Mouse (Mus musculus): Measurements from ENCODE around the gene Olfr484. TPM values are rescaled to one million over a fixed set of nuclear protein-coding genes. Genes with fewer than 3 reads are reported as not detected.
"Not testable (repeated sequence)": the region's sequence is repeated elsewhere in the genome, so short reads cannot be mapped to it uniquely, and the experiment has no call there.

Olfr484 gene
- total RNA-seq (2014; fragmentation: Nextera tagmentation) (not detected in 2 replicates), total RNA-seq (2017) (0.11 and 0.17 TPM in 2 replicates), polyA plus RNA-seq (2012) (not detected in 2 replicates)

- TF ChIP-seq POLR2AphosphoS5 (IDR thresholded peaks at IDR 0.05; ENCODE audit: insufficient replicate concordance, low read depth, low read length): no peak
- no peak for TF ChIP-seq GATA1 (IDR thresholded peaks at IDR 0.05; ENCODE audit: borderline replicate concordance, low read length)
- no peak for TF ChIP-seq TAL1 (conservative IDR thresholded peaks at IDR 0.05; ENCODE audit: low read depth, low read length)
- H3K9me3 ChIP-seq (replicated peaks): no peaks in the 10 kb centered on the region
- H3K36me3 ChIP-seq (replicated peaks): no peaks in the 10 kb centered on the region
- no peaks in the 10 kb centered on the region for H3K27me3 ChIP-seq (ENCODE audit: insufficient read depth, low read length)
- no peaks in the 10 kb centered on the region for H3K4me1 ChIP-seq (ENCODE audit: insufficient read depth, low read depth, low read length)
- ATAC-seq (ENCODE audit: extremely low read depth, insufficient number of reproducible peaks, low FRiP score, poor library complexity, severe bottlenecking) (no peak), DNase-seq (ENCODE audit: low spot score) (no peak)
- no peak within 1 kb of the TSS for H3K4me3 ChIP-seq (ENCODE audit: low read depth, low read length)
These were observed at the start of gene Olfr484 for GRCm38 (mm10) chr7:108127349-108127748. Gene Olfr484, minus strand, starts transcription at chr7:108127449.

GRCm38 (mm10) chr7:108172642-108173041 lies 45.4 kb upstream of the Olfr484 start, which contains the start of gene Olfr486:
Gene Olfr486, minus strand, starts transcription at chr7:108172742.
- H3K4me3 ChIP-seq (ENCODE audit: low read depth, low read length); DNase-seq (ENCODE audit: low spot score); H3K27me3 ChIP-seq (ENCODE audit: insufficient read depth, low read length); H3K9me3 ChIP-seq (replicated peaks); H3K4me1 ChIP-seq (ENCODE audit: insufficient read depth, low read depth, low read length); H3K36me3 ChIP-seq (replicated peaks); ATAC-seq (ENCODE audit: extremely low read depth, insufficient number of reproducible peaks, low FRiP score, poor library complexity, severe bottlenecking): not testable (repeated sequence)

- TF ChIP-seq CTCF (IDR thresholded peaks at IDR 0.05; ENCODE audit: low read depth, low read length) (no peak), TAL1 (conservative IDR thresholded peaks at IDR 0.05; ENCODE audit: low read depth, low read length) (no peak), POLR2AphosphoS5 (IDR thresholded peaks at IDR 0.05; ENCODE audit: insufficient replicate concordance, low read depth, low read length) (no peak), GATA2 (IDR thresholded peaks at IDR 0.05; ENCODE audit: borderline replicate concordance, low read depth, low read length) (no peak), GATA1 (IDR thresholded peaks at IDR 0.05; ENCODE audit: borderline replicate concordance, low read length) (no peak)
- no peaks in the 10 kb centered on the region for H3K4me1 ChIP-seq (ENCODE audit: insufficient read depth, low read depth, low read length)
- no peaks in the 10 kb centered on the region for H3K36me3 ChIP-seq (replicated peaks)
- H3K27me3 ChIP-seq (ENCODE audit: insufficient read depth, low read length): no peaks in the 10 kb centered on the region
- DNase-seq (ENCODE audit: low spot score): no peak
- ATAC-seq (ENCODE audit: extremely low read depth, insufficient number of reproducible peaks, low FRiP score, poor library complexity, severe bottlenecking): no peak
- no peak within 1 kb of the TSS for H3K4me3 ChIP-seq (ENCODE audit: low read depth, low read length)
- no peaks in the 10 kb centered on the region for H3K9me3 ChIP-seq (replicated peaks)
These were observed 32.5 kb upstream of the Olfr484 start, which contains the start of gene Olfr485 for GRCm38 (mm10) chr7:108159771-108160170. Gene Olfr485, minus strand, starts transcription at chr7:108159871.

- DNase-seq (ENCODE audit: low spot score): no peak
- no peak overlapping the region for H3K4me3 ChIP-seq (ENCODE audit: low read depth, low read length)
- no peaks in the 10 kb centered on the region; the same call in 1 of the 2 replicates for H3K9me3 ChIP-seq (replicated peaks)
- no peak for TF ChIP-seq POLR2AphosphoS5 (IDR thresholded peaks at IDR 0.05; ENCODE audit: insufficient replicate concordance, low read depth, low read length)
- TF ChIP-seq GATA1 (IDR thresholded peaks at IDR 0.05; ENCODE audit: borderline replicate concordance, low read length): no peak
- TF ChIP-seq GATA2 (IDR thresholded peaks at IDR 0.05; ENCODE audit: borderline replicate concordance, low read depth, low read length): no peak
- no peaks in the 10 kb centered on the region for H3K4me1 ChIP-seq (ENCODE audit: insufficient read depth, low read depth, low read length)
- ATAC-seq (ENCODE audit: extremely low read depth, insufficient number of reproducible peaks, low FRiP score, poor library complexity, severe bottlenecking): no peak
- H3K36me3 ChIP-seq (replicated peaks): no peaks in the 10 kb centered on the region
- no peaks in the 10 kb centered on the region for H3K27me3 ChIP-seq (ENCODE audit: insufficient read depth, low read length)
These were observed 5.8 kb downstream of the Olfr484 start for GRCm38 (mm10) chr7:108121416-108121815.

GRCm38 (mm10) chr7:108120681-108121080 lies 6.6 kb downstream of the Olfr484 start:
- TF ChIP-seq TAL1 (conservative IDR thresholded peaks at IDR 0.05; ENCODE audit: low read depth, low read length) (no peak), POLR2AphosphoS5 (IDR thresholded peaks at IDR 0.05; ENCODE audit: insufficient replicate concordance, low read depth, low read length) (no peak), GATA2 (IDR thresholded peaks at IDR 0.05; ENCODE audit: borderline replicate concordance, low read depth, low read length) (no peak), CTCF (IDR thresholded peaks at IDR 0.05; ENCODE audit: low read depth, low read length) (no peak)
- Histone ChIP-seq H3K4me1 (ENCODE audit: insufficient read depth, low read depth, low read length) (no peaks in the 10 kb centered on the region), H3K27me3 (ENCODE audit: insufficient read depth, low read length) (no peaks in the 10 kb centered on the region), H3K36me3 (replicated peaks) (no peaks in the 10 kb centered on the region), H3K9me3 (replicated peaks) (no peaks in the 10 kb centered on the region; the same call in 1 of the 2 replicates), H3K4me3 (ENCODE audit: low read depth, low read length) (no peak overlapping the region)
- no peak for DNase-seq (ENCODE audit: low spot score)
- no peak for ATAC-seq (ENCODE audit: extremely low read depth, insufficient number of reproducible peaks, low FRiP score, poor library complexity, severe bottlenecking)

- no peaks in the 10 kb centered on the region for H3K4me1 ChIP-seq (ENCODE audit: insufficient read depth, low read depth, low read length)
- DNase-seq (ENCODE audit: low spot score): no peak
- ATAC-seq (ENCODE audit: extremely low read depth, insufficient number of reproducible peaks, low FRiP score, poor library complexity, severe bottlenecking): no peak
- H3K4me3 ChIP-seq (ENCODE audit: low read depth, low read length): no peak within 1 kb of the TSS
- no peaks in the 10 kb centered on the region for H3K36me3 ChIP-seq (replicated peaks)
- H3K27me3 ChIP-seq (ENCODE audit: insufficient read depth, low read length): no peaks in the 10 kb centered on the region
- TF ChIP-seq GATA1 (IDR thresholded peaks at IDR 0.05; ENCODE audit: borderline replicate concordance, low read length) (no peak), TAL1 (conservative IDR thresholded peaks at IDR 0.05; ENCODE audit: low read depth, low read length) (no peak), CTCF (IDR thresholded peaks at IDR 0.05; ENCODE audit: low read depth, low read length) (no peak), GATA2 (IDR thresholded peaks at IDR 0.05; ENCODE audit: borderline replicate concordance, low read depth, low read length) (no peak), POLR2AphosphoS5 (IDR thresholded peaks at IDR 0.05; ENCODE audit: insufficient replicate concordance, low read depth, low read length) (no peak)
- H3K9me3 ChIP-seq (replicated peaks): no peaks in the 10 kb centered on the region
These were observed 26.7 kb downstream of the Olfr484 start, which contains the start of gene Olfr483 for GRCm38 (mm10) chr7:108100549-108100948. Gene Olfr483, plus strand, starts transcription at chr7:108100849.

GRCm38 (mm10) chr7:108097486-108097885 lies 29.8 kb downstream of the Olfr484 start, which contains the start of gene Olfr482:
Gene Olfr482, minus strand, starts transcription at chr7:108097586.
- TF ChIP-seq CTCF (IDR thresholded peaks at IDR 0.05; ENCODE audit: low read depth, low read length) (no peak), GATA1 (IDR thresholded peaks at IDR 0.05; ENCODE audit: borderline replicate concordance, low read length) (no peak), GATA2 (IDR thresholded peaks at IDR 0.05; ENCODE audit: borderline replicate concordance, low read depth, low read length) (no peak)
- ATAC-seq (ENCODE audit: extremely low read depth, insufficient number of reproducible peaks, low FRiP score, poor library complexity, severe bottlenecking) (no peak), DNase-seq (ENCODE audit: low spot score) (no peak)
- H3K27me3 ChIP-seq (ENCODE audit: insufficient read depth, low read length): no peaks in the 10 kb centered on the region
- no peaks in the 10 kb centered on the region for H3K4me1 ChIP-seq (ENCODE audit: insufficient read depth, low read depth, low read length)
- no peaks in the 10 kb centered on the region for H3K9me3 ChIP-seq (replicated peaks)
- no peak within 1 kb of the TSS for H3K4me3 ChIP-seq (ENCODE audit: low read depth, low read length)
- no peaks in the 10 kb centered on the region for H3K36me3 ChIP-seq (replicated peaks)
